In genomic region chr15:77160848-77161247, GRCm38 (mm10) we compare ENCODE assay signal across 22 mouse cellular contexts.
DNase-seq lines count a peak whose midpoint lies in the region; ATAC-seq and TF ChIP-seq lines count a peak whose summit lies in the region.
"Had no signal": no experiment of that assay in that cellular context is flagged by ENCODE, and none has a peak within 500 bp of the region (broad histone marks: within the 10 kb centered on the region; RNA-seq: fewer than 3 reads in every experiment).

No protein-coding gene starts in this region.

- H3K9ac ChIP-seq in heart, embryonic 15.5 days, result no peak overlapping the region
- H3K9ac ChIP-seq in limb, embryonic 14.5 days (ENCODE audit: low read depth, low read length, severe bottlenecking), result no peak overlapping the region
- H3K9ac ChIP-seq in forebrain, embryonic 14.5 days (ENCODE audit: low read length), result no peak overlapping the region
- H3K9ac ChIP-seq: liver, embryonic 14.5 days; lung, embryonic 15.5 days; neural tube, embryonic 13.5 days had no signal

- no peaks in the 10 kb centered on the region for H3K36me3 ChIP-seq in heart, embryonic 15.5 days
- no peaks in the 10 kb centered on the region for H3K36me3 ChIP-seq in C2C12 (ENCODE audit: control insufficient read depth, insufficient read depth)
- no peaks in the 10 kb centered on the region; the same call in 1 of the 2 replicates for H3K36me3 ChIP-seq in limb, embryonic 14.5 days (ENCODE audit: control insufficient read depth, insufficient read depth, low read length)
- H3K36me3 ChIP-seq in forebrain, embryonic 14.5 days (ENCODE audit: control insufficient read depth, insufficient read depth, low read length), result no peaks in the 10 kb centered on the region
- H3K36me3 ChIP-seq: heart, embryonic 10.5 days; lung, embryonic 15.5 days; neural tube, embryonic 13.5 days had no signal

- no peak overlapping the region for H3ac ChIP-seq in C2C12 (ENCODE audit: control insufficient read depth, insufficient read length, low read depth)

- TF ChIP-seq CTCF in C2C12 (IDR thresholded peaks at IDR 0.05; ENCODE audit: control insufficient read depth, insufficient read depth, insufficient read length), result no peak

- no peak for TF ChIP-seq POLR2A in limb, embryonic 14.5 days (IDR thresholded peaks at IDR 0.05; ENCODE audit: borderline replicate concordance, extremely low read depth, insufficient read depth, insufficient read length)

- peaks cover 62% of the 10 kb centered on the region for H3K4me1 ChIP-seq in heart, embryonic 15.5 days (replicated peaks)
- H3K4me1 ChIP-seq in limb, embryonic 14.5 days (ENCODE audit: control insufficient read depth, insufficient read depth, low read length), result peaks cover 41% of the 10 kb centered on the region
- H3K4me1 ChIP-seq in forebrain, embryonic 14.5 days (ENCODE audit: control insufficient read depth, insufficient read depth, low read length), result peaks cover 19% of the 10 kb centered on the region

- WGBS in heart, embryonic 15.5 days, result 84% methylated on average over 4 of the region's 4 CpGs
- WGBS in limb, embryonic 14.5 days, result 82% methylated on average over 4 of the region's 4 CpGs
- WGBS in forebrain, embryonic 14.5 days, result 87% methylated on average over 4 of the region's 4 CpGs

- no peaks in the 10 kb centered on the region for H3K27me3 ChIP-seq in heart, embryonic 15.5 days
- no peaks in the 10 kb centered on the region for H3K27me3 ChIP-seq in C2C12 (ENCODE audit: control insufficient read depth, insufficient read depth, insufficient read length)
- H3K27me3 ChIP-seq in limb, embryonic 14.5 days (ENCODE audit: control insufficient read depth, insufficient read depth, low read length), result no peaks in the 10 kb centered on the region
- no peaks in the 10 kb centered on the region for H3K27me3 ChIP-seq in forebrain, embryonic 14.5 days (replicated peaks; ENCODE audit: control insufficient read depth, insufficient read depth, low read length)
- H3K27me3 ChIP-seq: lung, embryonic 15.5 days; neural tube, embryonic 13.5 days had no signal

- intact Hi-C loops in heart, postnatal 36 days (cut with DNase I), result no loop called here

- no peak for ATAC-seq in heart, embryonic 15.5 days (replicated peaks; ENCODE audit: insufficient number of reproducible peaks, insufficient read depth, low FRiP score, low read depth)
- no peak for ATAC-seq in limb, embryonic 14.5 days (ENCODE audit: low FRiP score, low read depth)
- no peak for ATAC-seq in forebrain, embryonic 14.5 days
- ATAC-seq: activated CD4-positive, CD25-positive, alpha-beta regulatory T cell, adult 4 months; CD4-positive, CD25-positive, alpha-beta regulatory T cell, adult 4 months; hindbrain, embryonic 16.5 days had no signal

- no peak overlapping the region for H3K4me2 ChIP-seq in heart, embryonic 15.5 days
- no peak overlapping the region for H3K4me2 ChIP-seq in limb, embryonic 14.5 days (replicated peaks; ENCODE audit: low read depth, low read length, severe bottlenecking)
- no peak overlapping the region for H3K4me2 ChIP-seq in forebrain, embryonic 14.5 days (ENCODE audit: low read length)
- H3K4me2 ChIP-seq: lung, embryonic 15.5 days; midbrain, embryonic 11.5 days; neural tube, embryonic 13.5 days had no signal

- peaks cover 75% of the 10 kb centered on the region for H3K79me2 ChIP-seq in C2C12 (ENCODE audit: control insufficient read depth, insufficient read depth)

- no peaks in the 10 kb centered on the region for H3K9me3 ChIP-seq in heart, embryonic 15.5 days (replicated peaks)
- H3K9me3 ChIP-seq in limb, embryonic 14.5 days (ENCODE audit: control insufficient read depth, low read length), result no peaks in the 10 kb centered on the region
- no peaks in the 10 kb centered on the region for H3K9me3 ChIP-seq in forebrain, embryonic 14.5 days (replicated peaks; ENCODE audit: control insufficient read depth, low read length)
- H3K9me3 ChIP-seq: heart, embryonic 10.5 days; lung, embryonic 15.5 days; neural tube, embryonic 13.5 days had no signal

- H3K27ac ChIP-seq in heart, embryonic 15.5 days, result peak overlapping the region; percentile 41; the same call in 1 of the 2 replicates
- no peak overlapping the region; the same call in 1 of the 2 replicates for H3K27ac ChIP-seq in limb, embryonic 14.5 days (replicated peaks; ENCODE audit: low read depth, low read length)
- no peak overlapping the region for H3K27ac ChIP-seq in forebrain, embryonic 14.5 days (ENCODE audit: low read depth, low read length)
- H3K27ac ChIP-seq: layer of hippocampus, adult 2 months; liver, embryonic 14.5 days; lung, embryonic 15.5 days; neural tube, embryonic 13.5 days had no signal

- H3K4me3 ChIP-seq in heart, embryonic 15.5 days, result no peak overlapping the region
- H3K4me3 ChIP-seq in C2C12 (ENCODE audit: insufficient read depth, poor library complexity, severe bottlenecking), result no peak overlapping the region
- H3K4me3 ChIP-seq in limb, embryonic 14.5 days (replicated peaks; ENCODE audit: low read length), result peak overlapping the region; percentile 19
- H3K4me3 ChIP-seq in forebrain, embryonic 14.5 days (ENCODE audit: low read depth, low read length), result no peak overlapping the region
- H3K4me3 ChIP-seq: heart, embryonic 10.5 days; layer of hippocampus, adult 2 months; lung, embryonic 15.5 days; neural tube, embryonic 13.5 days had no signal

- peaks cover 12% of the 10 kb centered on the region for H3K79me3 ChIP-seq in C2C12 (ENCODE audit: low read depth)

- no peak for DNase-seq in heart, postnatal 36 days
- DNase-seq in 3T3-L1 (ENCODE audit: low read depth, low spot score), result peak; percentile 13
- no peak for DNase-seq in limb, embryonic 14.5 days (ENCODE audit: low spot score)
- no peak for DNase-seq in spleen, postnatal 36 days (ENCODE audit: low spot score in 2 of 2)
- DNase-seq in forebrain, embryonic 14.5 days (ENCODE audit: low spot score), result no peak
- DNase-seq: adrenal gland, postnatal 14 days; cerebellum, postnatal 10 days; gastrocnemius, postnatal 14 days; kidney, adult 18-20 months; layer of hippocampus, postnatal 36 days; thymus, adult 18-20 months had no signal

TF ChIP-seq in C2C12, 6 proteins besides CTCF, POLR2A, EP300 and RAD21:
- TF ChIP-seq FOSL1 (IDR thresholded peaks at IDR 0.05; ENCODE audit: insufficient read depth, low read length, poor library complexity, severe bottlenecking) (no peak), USF1 (IDR thresholded peaks at IDR 0.05; ENCODE audit: low read depth) (no peak), CEBPB (IDR thresholded peaks at IDR 0.05; ENCODE audit: low read depth) (peak; percentile 98)
